Mouse (Mus musculus) regulatory T cell (primary cell): ENCODE results near the gene Fam107b.

ENCODE experiments used
- in situ Hi-C: fragments of 300-600 bp; cut with MboI, MseI; formaldehyde crosslinking; loops from one replicate; pipeline ENCODE4 v1.15.1; 2025; ENCODE audit warnings: high pct_unique_total_duplicates

Gene Fam107b

GRCm38 (mm10) chr2:3608868-3609854 lies 38.9 kb downstream of the Fam107b start:
- in situ Hi-C loops: no loop called here

- in situ Hi-C loops: no loop called here
Measured at GRCm38 (mm10) chr2:3618446-3618845, 48.2 kb downstream of the Fam107b start.

DNA sequence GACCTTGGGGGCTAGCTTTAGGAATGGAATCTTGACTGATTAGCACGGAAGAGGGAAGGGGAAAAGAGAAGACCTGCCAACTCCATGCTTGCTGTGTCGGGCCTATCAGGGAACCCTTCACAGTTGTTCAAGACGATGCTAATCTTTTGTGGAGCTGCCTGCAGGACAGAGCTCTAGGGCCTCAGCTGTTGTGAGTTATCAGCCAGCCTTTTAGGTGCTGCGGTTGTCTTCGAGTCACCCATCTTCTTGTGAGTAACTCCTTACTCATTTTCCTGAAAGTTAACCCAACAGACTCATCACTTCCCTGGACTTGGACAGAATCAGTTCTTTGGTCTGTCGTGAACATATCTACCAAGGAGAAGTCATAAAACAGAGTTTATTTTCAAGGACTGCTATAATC lies 51.3 kb downstream of the Fam107b start:
- in situ Hi-C loops: loop anchor here (10.0 kb wide), 1 partner anchor 153 kb away; no protein-coding TSS in a partner anchor

GRCm38 (mm10) chr2:3622158-3622557 lies 51.9 kb downstream of the Fam107b start:
- in situ Hi-C loops: loop anchor here (10.0 kb wide), 1 partner anchor 153 kb away; no protein-coding TSS in a partner anchor

GRCm38 (mm10) chr2:3623207-3623980 lies 53.1 kb downstream of the Fam107b start:
- in situ Hi-C loops: loop anchor here (10.0 kb wide), 1 partner anchor 151 kb away; no protein-coding TSS in a partner anchor

- in situ Hi-C loops: loop anchor here (10.0 kb wide), 1 partner anchor 151 kb away; no protein-coding TSS in a partner anchor
Measured at GRCm38 (mm10) chr2:3623981-3624584, 53.8 kb downstream of the Fam107b start.

- in situ Hi-C loops: loop anchor here (10.0 kb wide), 1 partner anchor 146 kb away; no protein-coding TSS in a partner anchor
Measured at GRCm38 (mm10) chr2:3629096-3629495, 58.8 kb downstream of the Fam107b start.

DNA sequence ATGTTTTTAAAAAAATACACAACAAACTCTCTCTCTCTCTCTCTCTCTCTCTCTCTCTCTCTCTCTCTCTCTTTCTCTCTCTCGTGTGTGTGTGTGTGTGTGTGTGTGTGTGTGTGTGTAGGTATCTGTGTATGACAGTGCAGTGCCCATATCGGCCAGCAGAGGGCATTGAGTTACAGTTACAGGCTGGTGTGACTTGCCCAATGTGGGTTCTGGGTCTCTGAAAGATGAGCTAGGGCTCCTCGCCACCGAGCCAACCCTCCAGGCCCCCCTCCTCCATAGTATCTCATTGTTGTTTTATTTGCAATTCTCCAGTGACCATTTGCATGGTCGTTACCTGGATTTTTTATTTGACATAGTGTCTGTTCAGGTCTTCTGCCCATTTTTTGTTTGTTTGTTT lies 59.5 kb downstream of the Fam107b start:
- in situ Hi-C loops: loop anchor here (10.0 kb wide), 1 partner anchor 145 kb away; no protein-coding TSS in a partner anchor

DNA sequence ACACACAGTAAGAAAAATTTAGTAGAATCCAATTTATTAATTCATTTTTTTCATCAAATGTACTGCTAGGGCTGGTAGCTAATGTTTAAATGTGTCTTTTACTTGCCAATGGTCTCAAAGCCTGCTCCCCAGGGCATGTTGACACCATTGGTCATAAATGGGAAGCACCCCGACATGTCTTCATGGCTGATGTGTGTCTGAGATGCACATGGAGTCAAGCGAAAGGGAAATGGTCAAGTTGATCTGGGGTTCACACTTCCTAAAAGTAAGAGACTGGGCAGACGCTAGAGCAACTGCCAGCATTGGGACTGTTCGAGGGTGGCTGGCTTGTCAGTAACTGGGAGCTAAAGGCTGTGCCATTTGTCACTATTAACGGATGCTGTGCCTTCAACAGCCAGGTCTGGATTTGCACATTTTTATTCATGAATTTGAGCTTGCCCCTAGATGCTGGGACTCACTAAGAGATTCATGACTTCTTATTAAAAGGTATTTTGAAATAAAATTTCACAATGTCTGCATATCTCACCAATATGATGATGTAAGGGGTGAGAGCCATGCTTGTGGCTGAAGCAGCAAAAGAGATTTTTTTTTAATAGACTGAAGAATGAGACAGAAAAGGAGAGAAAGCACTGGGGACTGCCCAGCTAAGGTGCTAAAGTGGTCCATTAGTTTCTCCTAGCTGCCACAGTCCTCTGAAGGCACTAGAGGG lies 60.6 kb downstream of the Fam107b start:
- in situ Hi-C loops: no loop called here

DNA sequence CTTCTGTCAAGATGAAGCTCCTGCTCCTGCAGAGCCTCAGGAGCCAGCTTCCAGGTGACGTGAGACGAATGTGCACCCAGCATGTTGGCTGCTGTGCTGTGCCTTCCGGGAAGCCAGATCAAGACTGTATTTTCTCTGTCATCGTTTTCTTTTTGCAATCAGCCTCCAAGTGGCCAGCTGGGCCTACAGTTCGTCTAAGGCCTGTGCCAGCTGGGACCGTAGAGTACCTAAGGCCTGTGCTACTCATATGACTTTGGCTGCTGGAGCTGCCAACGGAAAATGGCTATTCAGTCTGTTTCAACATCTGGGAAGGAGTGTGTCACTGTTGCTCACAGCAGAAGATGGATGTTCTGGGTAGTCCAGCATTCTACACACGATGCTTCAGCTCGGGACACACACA lies 62.8 kb downstream of the Fam107b start:
- in situ Hi-C loops: no loop called here

GRCm38 (mm10) chr2:3636771-3637170 lies 66.5 kb downstream of the Fam107b start:
- in situ Hi-C loops: no loop called here

- in situ Hi-C loops: no loop called here
Measured at GRCm38 (mm10) chr2:3641001-3641770, 70.9 kb downstream of the Fam107b start.

DNA sequence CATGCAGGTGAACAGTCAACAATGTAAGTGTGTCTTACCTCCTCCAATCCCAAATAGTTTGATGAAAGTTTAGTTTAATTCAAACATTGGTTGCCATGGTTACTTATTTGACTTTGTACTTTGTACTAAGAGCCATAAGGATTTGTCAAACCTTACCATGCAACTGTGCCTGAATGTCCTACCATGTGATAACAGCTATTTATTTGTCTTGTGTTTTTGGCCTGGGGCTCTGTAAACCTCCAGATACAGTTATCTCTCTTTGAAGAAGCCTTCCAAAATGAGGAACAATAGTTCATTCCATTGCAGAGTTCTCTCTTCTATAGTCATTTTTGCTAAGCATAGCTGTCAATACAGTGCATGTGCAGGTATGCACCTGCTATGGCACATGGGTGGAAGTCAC lies 72.7 kb downstream of the Fam107b start:
- in situ Hi-C loops: no loop called here

DNA sequence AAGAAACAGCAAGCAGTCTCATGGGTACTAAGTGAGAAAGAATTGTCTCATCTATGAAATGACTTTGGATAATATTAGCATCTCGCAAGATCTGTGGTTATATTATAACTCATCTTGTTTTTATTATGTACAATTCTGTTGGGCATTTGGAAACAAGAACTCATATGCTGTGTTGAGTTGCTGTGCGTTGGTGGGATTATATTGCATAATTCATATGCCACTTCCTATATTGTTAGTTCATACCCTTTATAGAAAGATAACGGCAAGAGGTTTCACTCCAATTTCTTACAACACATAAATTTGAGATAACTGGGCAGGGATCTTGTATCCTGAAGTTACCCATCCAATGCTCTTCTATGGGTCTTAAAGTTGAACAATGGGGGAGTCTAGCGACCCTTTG lies 75.5 kb downstream of the Fam107b start:
- in situ Hi-C loops: no loop called here

- in situ Hi-C loops: no loop called here
Measured at GRCm38 (mm10) chr2:3649171-3649570, 78.9 kb downstream of the Fam107b start.

DNA sequence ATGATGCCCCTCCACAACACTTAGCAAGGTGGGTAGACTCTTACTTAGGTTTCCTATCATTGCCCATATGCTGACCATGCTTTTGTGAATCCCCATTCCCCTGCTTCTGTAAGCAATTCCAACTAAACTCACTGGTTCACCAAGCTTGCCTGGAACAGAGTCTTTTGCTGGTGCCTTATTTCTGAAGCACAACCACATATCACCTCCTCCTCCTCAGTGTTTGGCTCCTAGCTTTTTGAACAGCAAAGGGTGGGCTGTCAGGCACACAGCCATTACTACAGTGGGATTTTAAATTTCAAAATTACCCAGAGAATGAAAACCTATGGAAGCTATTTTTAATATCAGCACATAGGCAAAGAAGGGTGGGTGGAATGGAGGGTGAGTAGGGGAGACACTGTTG lies 84.3 kb downstream of the Fam107b start:
- in situ Hi-C loops: no loop called here

DNA sequence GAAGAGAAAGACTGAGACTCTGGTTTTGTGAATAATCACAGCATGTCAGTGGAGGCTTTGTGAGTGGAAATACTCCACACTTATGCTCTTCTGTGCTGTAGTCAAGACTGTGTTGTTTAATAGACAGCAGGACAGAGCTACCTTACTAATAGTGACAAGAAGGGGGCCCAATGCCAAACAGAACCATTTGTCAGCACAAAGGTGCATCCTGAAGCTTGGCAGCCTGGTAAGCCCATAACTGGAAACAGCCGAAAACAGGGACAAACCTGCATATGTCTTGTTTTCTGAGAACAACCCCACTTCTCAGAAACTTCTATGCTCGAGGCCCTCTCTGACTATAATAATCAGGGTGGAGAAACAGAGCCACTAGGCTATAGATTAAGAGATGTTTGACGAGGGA lies 85.8 kb downstream of the Fam107b start:
- in situ Hi-C loops: no loop called here

- in situ Hi-C loops: no loop called here
Measured at GRCm38 (mm10) chr2:3656834-3657233, 86.5 kb downstream of the Fam107b start.

DNA sequence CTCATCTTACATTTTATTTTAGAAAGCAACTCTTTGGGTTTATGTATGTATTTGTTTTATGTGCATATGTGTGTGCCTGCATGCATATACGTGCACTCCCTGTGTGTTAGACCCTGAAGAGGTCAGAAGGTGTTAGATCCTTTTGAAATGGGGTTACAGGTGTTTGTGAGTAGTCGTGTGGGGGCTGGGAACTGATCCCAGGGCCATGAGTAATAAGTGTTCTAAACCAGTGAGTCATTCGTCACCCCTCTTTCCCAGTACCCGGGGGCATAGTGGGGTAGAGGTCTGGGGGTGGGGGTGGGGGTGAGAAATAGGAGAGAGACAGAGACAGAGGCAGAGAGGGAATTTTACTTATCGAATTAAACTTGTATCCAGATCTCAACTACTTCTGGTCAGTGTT lies 87.1 kb downstream of the Fam107b start:
- in situ Hi-C loops: no loop called here
